Mouse (Mus musculus) neural tube, embryonic 14.5 days (tissue): ENCODE measurements around the gene Mmp14. TPM values are rescaled to one million over a fixed set of nuclear protein-coding genes. Genes with fewer than 3 reads are reported as not detected.

Experiments used
- ATAC-seq: fragments of 200-750 bp; cut with Nextera tagmentation; 2 replicates; pipeline ENCODE4 v1.8.0; 2017; ENCODE audit warnings: low read depth, mild to moderate bottlenecking, moderate TSS enrichment, moderate library complexity
- H3K27ac ChIP-seq: fragments of 300-500 bp; sonication (generic); 2 replicates; pipeline ENCODE4 v1.5.1; 2014; ENCODE audit warnings: low read depth, mild to moderate bottlenecking, control low read depth, low read length, moderate library complexity, mixed read lengths
- H3K27me3 ChIP-seq: fragments of 300-500 bp; sonication (generic); 2 replicates; pipeline ENCODE4 v1.6.1; 2014; ENCODE audit warnings: low read length; ENCODE audit not compliant: control insufficient read depth, insufficient read depth
- H3K36me3 ChIP-seq: fragments of 300-500 bp; sonication (generic); 2 replicates; pipeline ENCODE4 v1.6.1; 2014; ENCODE audit warnings: low read length, mixed read lengths; ENCODE audit not compliant: control insufficient read depth, insufficient read depth
- H3K4me1 ChIP-seq: fragments of 300-500 bp; sonication (generic); 2 replicates; pipeline ENCODE4 v1.6.1; 2014; ENCODE audit warnings: low read length; ENCODE audit not compliant: control insufficient read depth, insufficient read depth
- H3K4me2 ChIP-seq: fragments of 300-500 bp; sonication (generic); 2 replicates; pipeline ENCODE4 v1.6.1; 2014; ENCODE audit warnings: mild to moderate bottlenecking, low read depth, low read length, control low read depth
- H3K4me3 ChIP-seq: fragments of 300-500 bp; sonication (generic); 2 replicates; pipeline ENCODE4 v1.5.1; 2014; ENCODE audit warnings: low read depth, low read length, control low read depth, mixed read lengths
- H3K9ac ChIP-seq: fragments of 300-500 bp; sonication (generic); replicated peaks from 2 replicates; pipeline ENCODE4 v1.6.1; 2014; ENCODE audit warnings: low read depth, mild to moderate bottlenecking, control low read depth, low read length, mixed read lengths
- H3K9me3 ChIP-seq: fragments of 300-500 bp; sonication (generic); 2 replicates; pipeline ENCODE4 v1.6.1; 2016; ENCODE audit warnings: low read length; ENCODE audit not compliant: control insufficient read depth
- WGBS: fragments of 180-500 bp; shearing (Covaris S2); extraction: QIAGEN DNeasy Blood & Tissue Kit; methylation state at CpG from one replicate; pipeline ENCODE4 v1.1.7; 2014; 5-methylcytosine and 5-hydroxymethylcytosine counted together
- polyA plus RNA-seq: library from polyadenylated mRNA; unstranded; fragments of >200 nt; fragmentation: Nextera tagmentation; extraction: Ambion mirVana; gene quantifications from 2 replicates; pipeline ENCODE4 v1.2.1, GENCODE M21; 2014

Gene Mmp14
- polyA plus RNA-seq, 1 experiment from 2014 or later = 24.7 TPM

- H3K4me2 ChIP-seq = no peak overlapping the region
- H3K9ac ChIP-seq = no peak overlapping the region
- no peaks in the 10 kb centered on the region for H3K9me3 ChIP-seq
- no peak overlapping the region for H3K4me3 ChIP-seq
- H3K36me3 ChIP-seq = no peaks in the 10 kb centered on the region
- ATAC-seq = no peak
- no peaks in the 10 kb centered on the region for H3K27me3 ChIP-seq
- 89% methylated on average over 14 of the region's 14 CpGs for WGBS
- no peak overlapping the region for H3K27ac ChIP-seq
- no peaks in the 10 kb centered on the region for H3K4me1 ChIP-seq
Measured at GRCm38 (mm10) chr14:54457907-54458569, 26.6 kb downstream of the Mmp14 start.

GRCm38 (mm10) chr14:54462146-54462545 lies 30.7 kb downstream of the Mmp14 start:
- H3K4me3 ChIP-seq = no peak overlapping the region
- H3K4me1 ChIP-seq = no peaks in the 10 kb centered on the region
- H3K9me3 ChIP-seq = no peaks in the 10 kb centered on the region
- no peaks in the 10 kb centered on the region for H3K27me3 ChIP-seq
- H3K9ac ChIP-seq = no peak overlapping the region
- H3K27ac ChIP-seq = no peak overlapping the region
- 83% methylated on average over 4 of the region's 4 CpGs for WGBS
- no peaks in the 10 kb centered on the region for H3K36me3 ChIP-seq
- H3K4me2 ChIP-seq = no peak overlapping the region
- no peak for ATAC-seq

- WGBS = 16% methylated on average over 12 of the region's 12 CpGs
- Histone ChIP-seq H3K4me1 (no peaks in the 10 kb centered on the region), H3K9ac (peak overlapping the region; percentile 70), H3K4me3 (peak overlapping the region; percentile 89), H3K4me2 (peak overlapping the region; percentile 83), H3K9me3 (no peaks in the 10 kb centered on the region), H3K36me3 (peaks cover 2% of the 10 kb centered on the region; the same call in 1 of the 2 replicates), H3K27me3 (no peaks in the 10 kb centered on the region), H3K27ac (peak overlapping the region; percentile 62)
- ATAC-seq = peak; percentile 34
Measured at GRCm38 (mm10) chr14:54463108-54463958, 31.9 kb downstream of the Mmp14 start.

- Histone ChIP-seq H3K36me3 (peaks cover 7% of the 10 kb centered on the region; the same call in 1 of the 2 replicates), H3K4me2 (peak within 1 kb of the TSS; percentile 83), H3K9ac (peak within 1 kb of the TSS; percentile 70), H3K27ac (peak within 1 kb of the TSS; percentile 62), H3K4me3 (peak within 1 kb of the TSS; percentile 89), H3K4me1 (no peaks in the 10 kb centered on the region), H3K9me3 (no peaks in the 10 kb centered on the region), H3K27me3 (no peaks in the 10 kb centered on the region)
- 0% methylated on average over 35 of the region's 35 CpGs for WGBS
- ATAC-seq = peak; percentile 92
Measured at GRCm38 (mm10) chr14:54463959-54464292, 32.5 kb downstream of the Mmp14 start, which contains the start of gene Lrp10. TSS of gene Lrp10 (plus strand) at chr14:54464137.

- H3K36me3 ChIP-seq = peaks cover 12% of the 10 kb centered on the region
- H3K9me3 ChIP-seq = no peaks in the 10 kb centered on the region
- WGBS = under 1% methylated on average over 53 of the region's 57 CpGs
- peak overlapping the region; percentile 70 for H3K9ac ChIP-seq
- H3K4me2 ChIP-seq = peak overlapping the region; percentile 83
- peak overlapping the region; percentile 89 for H3K4me3 ChIP-seq
- no peaks in the 10 kb centered on the region for H3K4me1 ChIP-seq
- no peaks in the 10 kb centered on the region for H3K27me3 ChIP-seq
- peak overlapping the region; percentile 62; the same call in 1 of the 2 replicates for H3K27ac ChIP-seq
- ATAC-seq = peak; percentile 79
Measured at GRCm38 (mm10) chr14:54464293-54465005, 33.0 kb downstream of the Mmp14 start.

GRCm38 (mm10) chr14:54471467-54471866 lies 40.1 kb downstream of the Mmp14 start:
- ATAC-seq = no peak
- Histone ChIP-seq H3K4me2 (no peak overlapping the region), H3K9ac (no peak overlapping the region), H3K4me1 (peaks cover 5% of the 10 kb centered on the region; the same call in 1 of the 2 replicates), H3K9me3 (no peaks in the 10 kb centered on the region), H3K36me3 (peaks cover 18% of the 10 kb centered on the region), H3K27me3 (no peaks in the 10 kb centered on the region), H3K4me3 (no peak overlapping the region), H3K27ac (no peak overlapping the region)
- WGBS = 81% methylated on average over 2 of the region's 2 CpGs

- 52% methylated on average over 5 of the region's 5 CpGs for WGBS
- H3K27ac ChIP-seq = no peak overlapping the region
- ATAC-seq = no peak
- no peak overlapping the region for H3K9ac ChIP-seq
- H3K4me1 ChIP-seq = peaks cover 15% of the 10 kb centered on the region
- H3K27me3 ChIP-seq = no peaks in the 10 kb centered on the region
- H3K36me3 ChIP-seq = peaks cover 18% of the 10 kb centered on the region
- H3K4me3 ChIP-seq = no peak overlapping the region
- no peak overlapping the region for H3K4me2 ChIP-seq
- no peaks in the 10 kb centered on the region for H3K9me3 ChIP-seq
Measured at GRCm38 (mm10) chr14:54472671-54473070, 41.3 kb downstream of the Mmp14 start.

GRCm38 (mm10) chr14:54474744-54475143 lies 43.3 kb downstream of the Mmp14 start:
- H3K27me3 ChIP-seq = peaks cover 3% of the 10 kb centered on the region; the same call in 1 of the 2 replicates
- 74% methylated on average over 5 of the region's 5 CpGs for WGBS
- no peaks in the 10 kb centered on the region for H3K9me3 ChIP-seq
- H3K36me3 ChIP-seq = peaks cover 3% of the 10 kb centered on the region; the same call in 1 of the 2 replicates
- peaks cover 24% of the 10 kb centered on the region for H3K4me1 ChIP-seq
- H3K4me2 ChIP-seq = no peak overlapping the region
- no peak for ATAC-seq
- H3K9ac ChIP-seq = no peak overlapping the region
- H3K4me3 ChIP-seq = no peak overlapping the region
- no peak overlapping the region for H3K27ac ChIP-seq
